Mouse (Mus musculus) MEL (cell line): ENCODE measurements around the gene Rad51b.

ENCODE experiments used
- BHLHE40 ChIP-seq: IDR thresholded peaks from 2 replicates; pipeline ENCODE4 v1.6.1; 2012; ENCODE audit warnings: low read depth, mild to moderate bottlenecking, inconsistent platforms, low read length, improper control_type of control experiment, borderline replicate concordance
- CTCF ChIP-seq, 3 experiments: IDR thresholded peaks in 2 of 3; conservative IDR thresholded peaks in 1 of 3; 2 replicates each; pipeline ENCODE4 v1.5.1; 2011 to 2012; ENCODE audit warnings: low read length in 3 of 3, low read depth in 2 of 3, mild to moderate bottlenecking in 2 of 3, improper control_type of control experiment in 1 of 3, inconsistent platforms in 1 of 3, mixed read lengths in 1 of 3, moderate library complexity in 1 of 3; ENCODE audit not compliant: control insufficient read depth in 1 of 3, insufficient read depth in 1 of 3, poor library complexity in 1 of 3, severe bottlenecking in 1 of 3
- GATA1 ChIP-seq: IDR thresholded peaks from 2 replicates; pipeline ENCODE4 v1.6.1; 2011; ENCODE audit warnings: low read depth, low read length, improper control_type of control experiment
- MAX ChIP-seq: IDR thresholded peaks from 2 replicates; pipeline ENCODE4 v1.6.1; 2011; ENCODE audit warnings: low read length, improper control_type of control experiment
- NELFE ChIP-seq: IDR thresholded peaks from 2 replicates; pipeline ENCODE4 v1.6.1; 2011; ENCODE audit warnings: low read depth, low read length, improper control_type of control experiment
- NRF1 ChIP-seq: IDR thresholded peaks from 2 replicates; pipeline ENCODE4 v1.6.1; 2014; ENCODE audit warnings: low read depth, mild to moderate bottlenecking, inconsistent platforms, low read length, improper control_type of control experiment, moderate library complexity; ENCODE audit not compliant: poor library complexity, insufficient read depth, severe bottlenecking
- POLR2A ChIP-seq, 2 experiments: IDR thresholded peaks; 2 replicates each; pipeline ENCODE4 v1.6.1; 2011 to 2012; ENCODE audit warnings: low read length in 2 of 2, mild to moderate bottlenecking in 2 of 2, control low read depth in 1 of 2, improper control_type of control experiment in 1 of 2, low read depth in 1 of 2, moderate library complexity in 1 of 2; ENCODE audit not compliant: control insufficient read depth in 1 of 2, insufficient read depth in 1 of 2, poor library complexity in 1 of 2
- POLR2AphosphoS5 ChIP-seq: IDR thresholded peaks from 2 replicates; pipeline ENCODE4 v1.6.1; 2012; ENCODE audit warnings: low read depth, borderline replicate concordance, mild to moderate bottlenecking, inconsistent platforms, low read length, moderate library complexity, mixed read lengths
- SMC3 ChIP-seq: IDR thresholded peaks from 2 replicates; pipeline ENCODE4 v1.6.1; 2011; ENCODE audit warnings: low read depth, low read length, improper control_type of control experiment
- USF1 ChIP-seq: IDR thresholded peaks from 2 replicates; pipeline ENCODE4 v1.6.1; 2014; ENCODE audit warnings: low read depth, mild to moderate bottlenecking, inconsistent platforms, low read length, improper control_type of control experiment, moderate library complexity
- USF2 ChIP-seq, 2 experiments: IDR thresholded peaks; 2 replicates each; pipeline ENCODE4 v1.6.1; 2011 to 2012; ENCODE audit warnings: improper control_type of control experiment in 2 of 2, low read length in 2 of 2, borderline replicate concordance in 1 of 2, inconsistent platforms in 1 of 2, low read depth in 1 of 2, mild to moderate bottlenecking in 1 of 2; ENCODE audit not compliant: insufficient read depth in 1 of 2
- ZKSCAN1 ChIP-seq: IDR thresholded peaks from 2 replicates; pipeline ENCODE4 v1.6.1; 2012; ENCODE audit warnings: low read depth, mild to moderate bottlenecking, inconsistent platforms, low read length, improper control_type of control experiment, moderate library complexity
- ZNF384 ChIP-seq: IDR thresholded peaks from 2 replicates; pipeline ENCODE4 v1.6.1; 2012; ENCODE audit warnings: low read depth, mild to moderate bottlenecking, inconsistent platforms, low read length, improper control_type of control experiment

GRCm38 (mm10) chr12:79437572-79437971, 140.5 kb downstream of the Rad51b start:
- TF ChIP-seq ZKSCAN1 (no peak), NRF1 (no peak), GATA1 (no peak), ZNF384 (no peak), BHLHE40 (no peak), CTCF (IDR thresholded peaks at IDR 0.05 in 2 of 3, conservative IDR thresholded peaks at IDR 0.05 in 1 of 3; ENCODE audit: control insufficient read depth in 1 of 3, insufficient read depth in 1 of 3, low read depth in 2 of 3, low read length in 3 of 3, poor library complexity in 1 of 3, severe bottlenecking in 1 of 3) (no peak), POLR2A (IDR thresholded peaks at IDR 0.05; ENCODE audit: control insufficient read depth in 1 of 2, insufficient read depth in 1 of 2, low read depth in 1 of 2, low read length in 2 of 2, poor library complexity in 1 of 2) (no peak), USF1 (no peak), NELFE (no peak), USF2 (IDR thresholded peaks at IDR 0.05; ENCODE audit: borderline replicate concordance in 1 of 2, insufficient read depth in 1 of 2, low read depth in 1 of 2, low read length in 2 of 2) (no peak), SMC3 (no peak), MAX (no peak), POLR2AphosphoS5 (no peak)
